Mouse (Mus musculus): ENCODE data around the gene Hypk. TPM values are rescaled to one million over a fixed set of nuclear protein-coding genes. Genes with fewer than 3 reads are reported as not detected.
"Not testable (repeated sequence)": the region's sequence is repeated elsewhere in the genome, so short reads cannot be mapped to it uniquely, and the experiment has no call there.

Hypk gene
- polyA plus RNA-seq, 2 experiments: 45.0 to 94.1 TPM

DNA sequence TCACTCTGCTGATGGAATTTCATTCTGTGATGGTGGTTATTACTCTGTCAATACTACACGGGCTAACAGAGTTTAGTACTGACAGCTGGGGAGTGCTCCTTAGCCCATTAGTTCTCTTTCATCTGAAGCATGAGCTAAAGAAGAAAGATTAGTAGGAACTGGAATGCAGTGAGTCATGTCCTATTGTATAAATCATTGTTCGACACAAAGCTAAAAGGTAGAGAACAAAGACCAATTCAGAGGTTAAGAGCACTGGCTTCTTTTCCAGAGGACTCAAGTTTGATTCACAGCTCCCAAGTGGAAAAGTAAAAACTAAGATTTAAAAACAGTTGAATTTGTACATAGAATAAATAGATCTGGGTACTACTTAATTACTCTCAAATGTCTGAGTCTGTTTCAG is 7.0 kb downstream of the Hypk start:
- Histone ChIP-seq H3K27me3 (ENCODE audit: control insufficient read depth, insufficient read depth, low read length) (no peaks in the 10 kb centered on the region), H3K9me3 (ENCODE audit: control insufficient read depth, low read length) (no peaks in the 10 kb centered on the region), H3K27ac (replicated peaks; ENCODE audit: low read depth, low read length) (no peak overlapping the region), H3K4me1 (ENCODE audit: control insufficient read depth, insufficient read depth, low read length) (peaks cover 3% of the 10 kb centered on the region; the same call in 1 of the 2 replicates), H3K4me2 (replicated peaks; ENCODE audit: low read depth, low read length, severe bottlenecking) (no peak overlapping the region), H3K9ac (ENCODE audit: low read depth, low read length, severe bottlenecking) (no peak overlapping the region), H3K36me3 (ENCODE audit: control insufficient read depth, insufficient read depth, low read length) (peaks cover 20% of the 10 kb centered on the region), H3K4me3 (replicated peaks; ENCODE audit: low read length) (no peak overlapping the region)
- DNase-seq (ENCODE audit: low spot score): no peak
- no peak for TF ChIP-seq POLR2A (IDR thresholded peaks at IDR 0.05; ENCODE audit: borderline replicate concordance, extremely low read depth, insufficient read depth, insufficient read length)
- WGBS: 69% methylated on average over 2 of the region's 2 CpGs
- ATAC-seq (ENCODE audit: low FRiP score, low read depth): no peak

DNA sequence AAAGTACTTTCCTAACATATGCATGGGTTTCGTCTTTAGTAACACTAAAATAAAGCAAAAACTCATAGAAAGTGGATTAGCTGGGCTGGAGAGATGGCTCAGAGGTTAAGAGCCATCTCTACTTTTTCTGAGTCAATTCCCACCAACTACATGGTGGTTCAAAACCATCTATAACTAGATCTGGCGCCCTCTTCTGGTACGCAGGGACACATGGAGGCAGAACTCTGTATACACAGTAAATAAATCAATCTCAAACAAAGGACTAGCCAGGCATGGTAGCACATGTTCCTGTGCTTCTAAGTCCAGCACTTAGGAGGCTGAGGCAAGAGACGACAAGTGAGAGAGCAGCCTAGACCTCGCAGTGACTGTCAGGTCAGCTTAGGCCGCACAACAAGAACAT is 15.9 kb downstream of the Hypk start:
- not testable (repeated sequence) for H3K9ac ChIP-seq (ENCODE audit: low read depth, low read length, severe bottlenecking); H3K4me2 ChIP-seq (replicated peaks; ENCODE audit: low read depth, low read length, severe bottlenecking); ATAC-seq (ENCODE audit: low FRiP score, low read depth); H3K27me3 ChIP-seq (ENCODE audit: control insufficient read depth, insufficient read depth, low read length); H3K9me3 ChIP-seq (ENCODE audit: control insufficient read depth, low read length); H3K36me3 ChIP-seq (ENCODE audit: control insufficient read depth, insufficient read depth, low read length); H3K4me3 ChIP-seq (replicated peaks; ENCODE audit: low read length); DNase-seq (ENCODE audit: low spot score); H3K27ac ChIP-seq (replicated peaks; ENCODE audit: low read depth, low read length); H3K4me1 ChIP-seq (ENCODE audit: control insufficient read depth, insufficient read depth, low read length)
- 60% methylated on average over 1 of the region's 6 CpGs for WGBS

DNA sequence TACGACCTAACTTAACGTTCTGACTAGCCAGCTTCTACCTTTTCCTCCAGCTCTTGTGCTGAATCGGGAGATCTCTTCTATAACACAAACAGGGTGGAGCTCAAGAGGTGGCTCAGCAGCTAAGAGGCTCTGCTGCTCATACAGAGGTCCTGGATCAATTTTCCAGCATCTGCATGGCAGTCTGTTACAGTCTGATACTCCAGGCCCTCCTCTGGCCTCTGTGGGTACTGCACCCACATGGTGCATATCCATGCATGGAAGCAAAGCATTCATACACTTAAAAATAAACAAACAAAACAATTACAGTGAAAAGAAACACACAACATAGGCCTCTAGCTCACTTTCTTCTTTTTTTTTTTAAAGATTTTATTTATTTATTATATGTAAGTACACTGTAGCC is 19.7 kb downstream of the Hypk start:
- not testable (repeated sequence) for H3K4me1 ChIP-seq (ENCODE audit: control insufficient read depth, insufficient read depth, low read length); H3K9me3 ChIP-seq (ENCODE audit: control insufficient read depth, low read length); H3K9ac ChIP-seq (ENCODE audit: low read depth, low read length, severe bottlenecking); DNase-seq (ENCODE audit: low spot score); H3K27ac ChIP-seq (replicated peaks; ENCODE audit: low read depth, low read length); ATAC-seq (ENCODE audit: low FRiP score, low read depth); H3K4me3 ChIP-seq (replicated peaks; ENCODE audit: low read length); H3K27me3 ChIP-seq (ENCODE audit: control insufficient read depth, insufficient read depth, low read length); H3K36me3 ChIP-seq (ENCODE audit: control insufficient read depth, insufficient read depth, low read length); H3K4me2 ChIP-seq (replicated peaks; ENCODE audit: low read depth, low read length, severe bottlenecking)
- 84% methylated on average over 3 of the region's 3 CpGs for WGBS

DNA sequence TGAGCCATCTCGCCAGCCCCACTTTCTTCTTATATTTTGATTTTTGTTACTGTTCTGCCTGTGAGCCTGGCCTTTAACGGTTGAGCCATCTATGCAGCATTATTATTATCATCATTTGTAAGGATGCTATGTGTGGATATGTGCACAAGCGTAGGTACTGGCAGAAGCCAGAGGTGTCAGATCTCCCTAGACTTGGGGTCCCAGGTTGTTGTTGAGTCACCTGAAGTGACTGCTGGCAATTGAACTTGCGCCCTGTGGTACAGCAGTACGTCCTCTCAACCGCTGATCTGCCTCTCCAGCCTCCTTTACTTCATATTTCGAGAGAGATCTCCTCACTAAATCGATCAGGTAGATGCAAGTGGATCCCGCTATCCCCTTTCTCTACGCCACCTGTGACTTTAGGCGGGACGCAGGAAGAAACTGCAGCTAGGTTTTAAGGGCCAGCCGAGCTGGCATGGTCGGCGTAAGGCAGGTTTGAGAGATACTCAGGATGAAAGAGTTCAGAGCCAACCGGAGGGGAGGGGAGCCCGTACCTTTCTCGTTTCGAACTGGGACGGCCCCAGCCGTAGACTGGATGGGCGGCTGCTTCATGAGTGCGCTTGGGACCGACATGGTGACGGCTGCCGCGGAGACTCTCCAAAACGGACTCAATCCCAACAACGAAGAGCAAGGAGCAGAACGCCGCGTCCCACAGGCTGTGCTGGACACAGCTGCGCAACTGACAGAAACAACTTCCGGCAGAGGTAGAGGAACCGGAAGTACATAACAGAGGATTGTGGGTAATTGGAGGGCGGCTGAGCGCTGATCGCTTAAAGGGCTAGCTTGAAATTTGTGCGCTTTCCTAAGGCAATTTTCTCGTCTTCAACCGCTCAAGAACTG is 20.4 kb downstream of the Hypk start, which contains the start of gene Mfap1b:
Gene Mfap1b (minus strand): TSS at position 767 of the 879 bp plus-strand sequence.
- H3K9ac ChIP-seq (ENCODE audit: low read depth, low read length, severe bottlenecking): peak within 1 kb of the TSS; percentile 55
- peak within 1 kb of the TSS; percentile 59 for H3K4me2 ChIP-seq (replicated peaks; ENCODE audit: low read depth, low read length, severe bottlenecking)
- TF ChIP-seq POLR2A (IDR thresholded peaks at IDR 0.05; ENCODE audit: borderline replicate concordance, extremely low read depth, insufficient read depth, insufficient read length): peak; percentile 61; the same call in 1 of the 2 replicates
- not testable (repeated sequence) for H3K27ac ChIP-seq (replicated peaks; ENCODE audit: low read depth, low read length); H3K4me1 ChIP-seq (ENCODE audit: control insufficient read depth, insufficient read depth, low read length); H3K36me3 ChIP-seq (ENCODE audit: control insufficient read depth, insufficient read depth, low read length); H3K9me3 ChIP-seq (ENCODE audit: control insufficient read depth, low read length); H3K27me3 ChIP-seq (ENCODE audit: control insufficient read depth, insufficient read depth, low read length)
- peak within 1 kb of the TSS; percentile 53 for H3K4me3 ChIP-seq (replicated peaks; ENCODE audit: low read length)
- 4% methylated on average over 36 of the region's 41 CpGs for WGBS
- DNase-seq (ENCODE audit: low spot score) (peak; percentile 94), ATAC-seq (ENCODE audit: low FRiP score, low read depth) (peak; percentile 94)

DNA sequence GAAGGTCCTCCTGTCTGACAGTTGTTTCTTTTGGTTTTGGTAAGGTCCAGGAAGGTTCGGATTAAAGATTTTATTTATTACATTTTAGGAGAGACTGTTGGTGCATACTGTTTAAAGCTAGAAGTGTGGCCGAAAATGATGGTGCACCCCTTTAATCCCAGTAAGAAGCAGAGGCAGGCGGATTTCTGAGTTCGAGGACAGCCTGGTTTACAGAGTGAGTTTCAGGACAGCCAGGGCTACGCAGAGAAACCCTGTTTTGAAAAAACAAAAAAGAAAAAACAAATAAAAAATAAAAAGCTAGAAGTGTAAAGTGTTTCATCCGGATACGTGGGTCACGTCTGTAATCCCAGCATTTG is 21.1 kb downstream of the Hypk start:
- WGBS: 32% methylated on average over 8 of the region's 8 CpGs
- no peak for DNase-seq (ENCODE audit: low spot score)
- Histone ChIP-seq H3K36me3 (ENCODE audit: control insufficient read depth, insufficient read depth, low read length) (no peaks in the 10 kb centered on the region), H3K4me3 (replicated peaks; ENCODE audit: low read length) (peak overlapping the region; percentile 53), H3K4me2 (replicated peaks; ENCODE audit: low read depth, low read length, severe bottlenecking) (peak overlapping the region; percentile 59), H3K27me3 (ENCODE audit: control insufficient read depth, insufficient read depth, low read length) (no peaks in the 10 kb centered on the region), H3K9me3 (ENCODE audit: control insufficient read depth, low read length) (no peaks in the 10 kb centered on the region), H3K4me1 (ENCODE audit: control insufficient read depth, insufficient read depth, low read length) (no peaks in the 10 kb centered on the region), H3K9ac (ENCODE audit: low read depth, low read length, severe bottlenecking) (peak overlapping the region; percentile 55), H3K27ac (replicated peaks; ENCODE audit: low read depth, low read length) (no peak overlapping the region; the same call in 1 of the 2 replicates)
- peak; percentile 53 for ATAC-seq (ENCODE audit: low FRiP score, low read depth)
- TF ChIP-seq POLR2A (IDR thresholded peaks at IDR 0.05; ENCODE audit: borderline replicate concordance, extremely low read depth, insufficient read depth, insufficient read length): no peak

DNA sequence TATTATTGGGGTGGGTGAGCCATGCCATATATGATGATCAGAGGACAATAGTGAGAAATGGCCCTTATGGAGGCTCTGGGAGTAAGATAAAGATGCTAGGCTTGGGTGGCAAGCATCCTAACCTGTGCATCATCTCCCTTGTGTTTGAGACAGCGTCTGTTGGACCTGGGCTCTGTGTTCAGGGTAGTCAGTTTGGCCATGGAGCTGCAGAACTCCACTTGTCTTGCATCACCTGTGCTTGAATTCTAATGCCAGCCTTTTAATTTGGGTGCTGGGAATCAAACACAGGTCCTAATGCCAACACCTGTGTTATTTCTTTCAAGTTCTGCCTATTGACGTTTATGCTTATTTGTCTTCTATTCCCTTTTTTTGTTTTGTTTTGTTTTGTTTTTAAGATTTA is 22.2 kb downstream of the Hypk start:
- DNase-seq (ENCODE audit: low spot score); H3K4me1 ChIP-seq (ENCODE audit: control insufficient read depth, insufficient read depth, low read length); ATAC-seq (ENCODE audit: low FRiP score, low read depth); H3K9ac ChIP-seq (ENCODE audit: low read depth, low read length, severe bottlenecking); H3K4me2 ChIP-seq (replicated peaks; ENCODE audit: low read depth, low read length, severe bottlenecking); H3K4me3 ChIP-seq (replicated peaks; ENCODE audit: low read length); H3K36me3 ChIP-seq (ENCODE audit: control insufficient read depth, insufficient read depth, low read length); H3K9me3 ChIP-seq (ENCODE audit: control insufficient read depth, low read length); H3K27ac ChIP-seq (replicated peaks; ENCODE audit: low read depth, low read length); H3K27me3 ChIP-seq (ENCODE audit: control insufficient read depth, insufficient read depth, low read length): not testable (repeated sequence)
- 92% methylated on average over 2 of the region's 2 CpGs for WGBS
